Mouse (Mus musculus) ES-E14 (cell line): ENCODE data around the gene Pcp4l1. TPM values are rescaled to one million over a fixed set of nuclear protein-coding genes. Genes with fewer than 3 reads are reported as not detected.

ENCODE experiments used
- DNase-seq: peaks from one replicate; pipeline ENCODE4 v3.0.0-alpha.2; 2013; ENCODE audit warnings: low read depth, low spot score
- H3K27ac ChIP-seq: 2 replicates; pipeline ENCODE4 v1.5.1; 2012; ENCODE audit warnings: low read depth, mild to moderate bottlenecking, low read length, moderate library complexity, mixed read lengths; ENCODE audit not compliant: poor library complexity, insufficient read depth, severe bottlenecking
- H3K36me3 ChIP-seq: 2 replicates; pipeline ENCODE4 v1.6.1; 2012; ENCODE audit warnings: mild to moderate bottlenecking, low read length, moderate library complexity, mixed read lengths; ENCODE audit not compliant: control insufficient read depth, poor library complexity, insufficient read depth, severe bottlenecking
- H3K4me1 ChIP-seq, 2 experiments: fragments of 150-350 bp in 1 of 2; sonication (generic) in 1 of 2; 2 replicates each; pipeline ENCODE4 v1.6.1; 2012; ENCODE audit warnings: low read length in 2 of 2, mild to moderate bottlenecking in 1 of 2, mixed read lengths in 1 of 2; ENCODE audit not compliant: control insufficient read depth in 2 of 2, insufficient read depth in 2 of 2, poor library complexity in 1 of 2
- H3K4me3 ChIP-seq, 2 experiments: fragments of 150-350 bp in 1 of 2; sonication (generic) in 1 of 2; 2 replicates each; pipeline ENCODE4 v1.5.1; 2012; ENCODE audit warnings: low read length in 2 of 2, low read depth in 1 of 2, mild to moderate bottlenecking in 1 of 2, mixed read lengths in 1 of 2; ENCODE audit not compliant: insufficient read depth in 1 of 2, poor library complexity in 1 of 2, severe bottlenecking in 1 of 2
- H3K9ac ChIP-seq: 2 replicates; pipeline ENCODE4 v1.6.1; 2012; ENCODE audit warnings: low read depth, mild to moderate bottlenecking, low read length, mixed read lengths; ENCODE audit not compliant: poor library complexity, insufficient read depth, severe bottlenecking
- H3K9me3 ChIP-seq: fragments of 150-350 bp; sonication (generic); 2 replicates; pipeline ENCODE4 v1.6.1; 2012; ENCODE audit warnings: low read depth, mild to moderate bottlenecking, low read length; ENCODE audit not compliant: control insufficient read depth, insufficient read depth
- CHD2 ChIP-seq: IDR thresholded peaks from 2 replicates; pipeline ENCODE4 v1.6.1; 2014; ENCODE audit warnings: mild to moderate bottlenecking, low read depth, low read length, inconsistent platforms
- HCFC1 ChIP-seq: IDR thresholded peaks from 2 replicates; pipeline ENCODE4 v1.6.1; 2012; ENCODE audit warnings: low read length, inconsistent platforms, borderline replicate concordance; ENCODE audit not compliant: insufficient read depth
- MAFK ChIP-seq: IDR thresholded peaks from 2 replicates; pipeline ENCODE4 v1.6.1; 2014; ENCODE audit warnings: mild to moderate bottlenecking, low read depth, low read length, inconsistent platforms; ENCODE audit not compliant: insufficient read depth
- ZC3H11A ChIP-seq: IDR thresholded peaks from 2 replicates; pipeline ENCODE4 v1.6.1; 2012; ENCODE audit warnings: low read depth, mild to moderate bottlenecking, inconsistent platforms, low read length, borderline replicate concordance
- ZNF384 ChIP-seq: IDR thresholded peaks from 2 replicates; pipeline ENCODE4 v1.6.1; 2012; ENCODE audit warnings: low read depth, low read length, inconsistent platforms
- in situ Hi-C, 2 experiments: fragments of 600-800 bp; cut with MboI; formaldehyde crosslinking; loops; one replicate each; pipeline ENCODE4 v1.15.1; 2025; ENCODE audit warnings: low sequenced_read_pairs in 2 of 2, inconsistent platforms in 1 of 2; ENCODE audit not compliant: unreplicated experiment in 2 of 2
- total RNA-seq: library from RNA; depleted of rRNA; stranded (reverse); fragments of 300-350 nt; gene quantifications from 2 replicates; pipeline ENCODE4 v1.2.3, GENCODE M21; 2012

Gene Pcp4l1
- total RNA-seq, 1 experiment = 2.2 TPM

- Histone ChIP-seq H3K9ac (no peak overlapping the region), H3K27ac (no peak overlapping the region), H3K4me1 (peaks cover 0 to 6% of the 10 kb centered on the region in 2 experiments; a peak in 1 of 4 replicates), H3K36me3 (no peaks in the 10 kb centered on the region), H3K4me3 (no peak overlapping the region), H3K9me3 (no peaks in the 10 kb centered on the region)
- in situ Hi-C loops = no loop called here
- TF ChIP-seq ZC3H11A = no peak
- TF ChIP-seq ZNF384 = no peak
- TF ChIP-seq HCFC1 = no peak
- TF ChIP-seq MAFK = no peak
- TF ChIP-seq CHD2 = no peak
- DNase-seq = no peak
Measured at GRCm38 (mm10) chr1:171183025-171183424, 13.0 kb downstream of the Pcp4l1 start.

GRCm38 (mm10) chr1:171179487-171180171 is 16.4 kb downstream of the Pcp4l1 start:
- Histone ChIP-seq H3K9me3 (no peaks in the 10 kb centered on the region), H3K4me3 (no peak overlapping the region), H3K4me1 (no peaks in the 10 kb centered on the region), H3K27ac (no peak overlapping the region), H3K9ac (no peak overlapping the region), H3K36me3 (no peaks in the 10 kb centered on the region)
- TF ChIP-seq HCFC1 (no peak), ZC3H11A (no peak), CHD2 (no peak), ZNF384 (no peak), MAFK (no peak)
- in situ Hi-C loops = no loop called here
- no peak for DNase-seq

GRCm38 (mm10) chr1:171172779-171173178 is 23.3 kb downstream of the Pcp4l1 start:
- Histone ChIP-seq H3K36me3 (no peaks in the 10 kb centered on the region), H3K27ac (no peak overlapping the region), H3K4me3 (no peak overlapping the region), H3K9ac (no peak overlapping the region), H3K4me1 (no peaks in the 10 kb centered on the region), H3K9me3 (no peaks in the 10 kb centered on the region)
- in situ Hi-C loops = no loop called here
- DNase-seq = no peak
- TF ChIP-seq MAFK = no peak
- TF ChIP-seq ZNF384 = no peak
- TF ChIP-seq ZC3H11A = no peak
- no peak for TF ChIP-seq HCFC1
- no peak for TF ChIP-seq CHD2

GRCm38 (mm10) chr1:171171138-171171537 is 24.9 kb downstream of the Pcp4l1 start:
- no peaks in the 10 kb centered on the region for H3K9me3 ChIP-seq
- DNase-seq = no peak
- in situ Hi-C loops = no loop called here
- no peak overlapping the region for H3K9ac ChIP-seq
- no peaks in the 10 kb centered on the region for H3K4me1 ChIP-seq
- H3K27ac ChIP-seq = no peak overlapping the region
- no peak overlapping the region for H3K4me3 ChIP-seq
- no peaks in the 10 kb centered on the region for H3K36me3 ChIP-seq
- no peak for TF ChIP-seq MAFK
- no peak for TF ChIP-seq HCFC1
- no peak for TF ChIP-seq ZC3H11A
- TF ChIP-seq CHD2 = no peak
- TF ChIP-seq ZNF384 = no peak
